Comparison of ENCODE assay signal across 8 mouse cellular contexts in genomic region chr17:36892362-36892761, GRCm38 (mm10). TPM values are rescaled to one million over a fixed set of nuclear protein-coding genes. Genes with fewer than 3 reads are reported as not detected.
DNase-seq lines count a peak whose midpoint lies in the region; ATAC-seq and TF ChIP-seq lines count a peak whose summit lies in the region.

No protein-coding gene starts in this region.

- 3% methylated on average over 2 of the region's 2 CpGs for WGBS in cerebellum, adult 2 months
- 9% methylated on average over 2 of the region's 2 CpGs for WGBS in embryonic facial prominence, embryonic 11.5 days
- WGBS in small intestine, adult 2 months = under 1% methylated on average over 2 of the region's 2 CpGs

- H3K4me2 ChIP-seq in embryonic facial prominence, embryonic 11.5 days (ENCODE audit: low read depth, low read length) = no peak overlapping the region

- H3K27me3 ChIP-seq in cerebellum, adult 2 months (ENCODE audit: control insufficient read depth, insufficient read depth, low read length) = no peaks in the 10 kb centered on the region
- no peaks in the 10 kb centered on the region for H3K27me3 ChIP-seq in embryonic facial prominence, embryonic 11.5 days (ENCODE audit: control insufficient read depth, insufficient read depth, low read length)
- H3K27me3 ChIP-seq in small intestine, adult 2 months (ENCODE audit: control insufficient read depth, insufficient read depth, low read length) = no peaks in the 10 kb centered on the region

- TF ChIP-seq POLR2A in cerebellum, adult 2 months (IDR thresholded peaks at IDR 0.05; ENCODE audit: borderline replicate concordance, insufficient read depth, low read length) = no peak
- no peak for TF ChIP-seq POLR2A in small intestine, adult 2 months (IDR thresholded peaks at IDR 0.05; ENCODE audit: low read depth, low read length)

- no peaks in the 10 kb centered on the region for H3K36me3 ChIP-seq in embryonic facial prominence, embryonic 11.5 days (replicated peaks; ENCODE audit: control insufficient read depth, insufficient read depth, low read depth, low read length)
- no peaks in the 10 kb centered on the region for H3K36me3 ChIP-seq in small intestine, adult 2 months (ENCODE audit: control insufficient read depth, insufficient read depth, low read length)

- no peak overlapping the region for H3K27ac ChIP-seq in cerebellum, adult 2 months (ENCODE audit: insufficient read depth, low read length)
- H3K27ac ChIP-seq in embryonic facial prominence, embryonic 11.5 days (replicated peaks; ENCODE audit: low read depth, low read length) = no peak overlapping the region
- peak overlapping the region; percentile 15; the same call in 1 of the 2 replicates for H3K27ac ChIP-seq in small intestine, adult 2 months (ENCODE audit: insufficient read depth, low read depth, low read length)

- H3K9me3 ChIP-seq in embryonic facial prominence, embryonic 11.5 days (replicated peaks; ENCODE audit: control insufficient read depth, low read length) = no peaks in the 10 kb centered on the region

- no peak for ATAC-seq in cerebellum, adult (ENCODE audit: insufficient number of reproducible peaks, low FRiP score, low TSS enrichment)
- ATAC-seq in embryonic facial prominence, embryonic 11.5 days (replicated peaks; ENCODE audit: insufficient number of reproducible peaks, low FRiP score, low TSS enrichment, low read depth) = no peak
- ATAC-seq in megakaryocyte progenitor cell, adult 5-6 weeks (replicated peaks; ENCODE audit: poor library complexity) = peak; percentile 95

- peak; percentile 63; the same call in 1 of the 2 replicates for TF ChIP-seq CTCF in cerebellum, adult 2 months (IDR thresholded peaks at IDR 0.05; ENCODE audit: borderline replicate concordance, insufficient read depth, low read depth, low read length)
- TF ChIP-seq CTCF in small intestine, adult 2 months (IDR thresholded peaks at IDR 0.05; ENCODE audit: extremely low read depth, insufficient read length, insufficient replicate concordance, low read depth, low read length) = peak; percentile 26; the same call in 1 of the 2 replicates

- peak; percentile 23 to 25 for DNase-seq in cerebellum, adult 2 months
- DNase-seq in urinary bladder, postnatal 14 days (ENCODE audit: low spot score) = peak; percentile 29
- DNase-seq in urinary bladder, adult 18-20 months (ENCODE audit: low spot score in 2 of 2) = no peak
- peak; percentile 51 for DNase-seq in embryonic facial prominence, embryonic 11.5 days (ENCODE audit: low spot score)
- DNase-seq in kidney, postnatal 4 days = peak; percentile 58 to 59

- H3K9ac ChIP-seq in embryonic facial prominence, embryonic 11.5 days (replicated peaks; ENCODE audit: low read length) = no peak overlapping the region

- no peak overlapping the region for H3K4me3 ChIP-seq in cerebellum, adult 2 months (replicated peaks; ENCODE audit: insufficient read depth, low read depth, low read length)
- no peak overlapping the region for H3K4me3 ChIP-seq in embryonic facial prominence, embryonic 11.5 days (ENCODE audit: low read depth, low read length)
- H3K4me3 ChIP-seq in small intestine, adult 2 months (ENCODE audit: low read depth, low read length) = no peak overlapping the region

- no peaks in the 10 kb centered on the region for H3K4me1 ChIP-seq in cerebellum, adult 2 months (ENCODE audit: control insufficient read depth, insufficient read depth, low read length)
- no peaks in the 10 kb centered on the region for H3K4me1 ChIP-seq in embryonic facial prominence, embryonic 11.5 days (ENCODE audit: control insufficient read depth, insufficient read depth, low read length)
- H3K4me1 ChIP-seq in small intestine, adult 2 months (ENCODE audit: control insufficient read depth, insufficient read depth, insufficient read length, low read length) = peaks cover 17% of the 10 kb centered on the region; the same call in 1 of the 2 replicates

RNA-seq across cellular contexts. Expression of gene Trim40, which starts 2.4 kb away (rescaled TPM):
- polyA plus RNA-seq in cerebellum, adult 2 months (2012; rRNA removed) = 0.07 TPM in 1 of 2 replicates, not detected in the other
- not detected in 2 replicates for polyA plus RNA-seq in embryonic facial prominence, embryonic 11.5 days (2014; fragmentation: Nextera tagmentation; extraction: Ambion mirVana)
- total RNA-seq in megakaryocyte progenitor cell, adult 5-6 weeks (2015) = not detected in 2 replicates
- total RNA-seq in megakaryocyte progenitor cell, adult 5-6 weeks (2017) = not detected in 2 replicates
- 23.2 and 42.3 TPM in 2 replicates for polyA plus RNA-seq in small intestine, adult 2 months (2012; rRNA removed)

RNA-seq across cellular contexts. Expression of gene Trim31, which starts 5.6 kb away (rescaled TPM):
- polyA plus RNA-seq in cerebellum, adult 2 months (2012; rRNA removed) = not detected in 2 replicates
- polyA plus RNA-seq in embryonic facial prominence, embryonic 11.5 days (2014; fragmentation: Nextera tagmentation; extraction: Ambion mirVana) = not detected in 2 replicates
- total RNA-seq in megakaryocyte progenitor cell, adult 5-6 weeks (2015) = not detected in 2 replicates
- total RNA-seq in megakaryocyte progenitor cell, adult 5-6 weeks (2017) = not detected in 2 replicates
- 31.8 and 57.0 TPM in 2 replicates for polyA plus RNA-seq in small intestine, adult 2 months (2012; rRNA removed)

RNA-seq across cellular contexts. Expression of gene Trim10, which starts 23.0 kb away (rescaled TPM):
- polyA plus RNA-seq in cerebellum, adult 2 months (2012; rRNA removed) = 0.06 and 0.13 TPM in 2 replicates
- 5.9 and 7.4 TPM in 2 replicates for polyA plus RNA-seq in embryonic facial prominence, embryonic 11.5 days (2014; fragmentation: Nextera tagmentation; extraction: Ambion mirVana)
- 0.24 and 1.8 TPM in 2 replicates for total RNA-seq in megakaryocyte progenitor cell, adult 5-6 weeks (2015)
- 1.1 and 2.3 TPM in 2 replicates for total RNA-seq in megakaryocyte progenitor cell, adult 5-6 weeks (2017)
- 0.09 TPM in 1 of 2 replicates, not detected in the other for polyA plus RNA-seq in small intestine, adult 2 months (2012; rRNA removed)

RNA-seq across cellular contexts. Expression of gene Trim15, which starts 25.4 kb away (rescaled TPM):
- polyA plus RNA-seq in cerebellum, adult 2 months (2012; rRNA removed) = 0.14 and 0.15 TPM in 2 replicates
- polyA plus RNA-seq in embryonic facial prominence, embryonic 11.5 days (2014; fragmentation: Nextera tagmentation; extraction: Ambion mirVana) = 0.25 and 0.39 TPM in 2 replicates
- total RNA-seq in megakaryocyte progenitor cell, adult 5-6 weeks (2015) = not detected in 2 replicates
- not detected in 2 replicates for total RNA-seq in megakaryocyte progenitor cell, adult 5-6 weeks (2017)
- 25.0 and 39.3 TPM in 2 replicates for polyA plus RNA-seq in small intestine, adult 2 months (2012; rRNA removed)

RNA-seq across cellular contexts. Expression of gene Rnf39, which starts 50.4 kb away (rescaled TPM):
- 5.6 and 6.5 TPM in 2 replicates for polyA plus RNA-seq in cerebellum, adult 2 months (2012; rRNA removed)
- 0.13 TPM in 1 of 2 replicates, not detected in the other for polyA plus RNA-seq in embryonic facial prominence, embryonic 11.5 days (2014; fragmentation: Nextera tagmentation; extraction: Ambion mirVana)
- not detected in 2 replicates for total RNA-seq in megakaryocyte progenitor cell, adult 5-6 weeks (2015)
- not detected in 2 replicates for total RNA-seq in megakaryocyte progenitor cell, adult 5-6 weeks (2017)
- polyA plus RNA-seq in small intestine, adult 2 months (2012; rRNA removed) = 3.6 and 16.0 TPM in 2 replicates

Comparison
In these comparisons a context has a peak if more than half of its experiments do, and no peak if none do; other contexts are left out.
1. DNase-seq: peak in cerebellum, adult 2 months (2 of 2), urinary bladder, postnatal 14 days (single experiment), embryonic facial prominence, embryonic 11.5 days (single experiment) and kidney, postnatal 4 days (2 of 2); none in urinary bladder, adult 18-20 months (0 of 2).
2. RNA of gene Trim40, which starts 2.4 kb away (polyA plus RNA-seq): 23.2 to 42.3 TPM in small intestine, adult 2 months; 0.07 TPM in cerebellum, adult 2 months and not detected in embryonic facial prominence, embryonic 11.5 days; every median in the first group is over 10 times any median in the second.
3. RNA of gene Trim31, which starts 5.6 kb away (polyA plus RNA-seq): 31.8 to 57.0 TPM in small intestine, adult 2 months; not detected in cerebellum, adult 2 months and not detected in embryonic facial prominence, embryonic 11.5 days; every median in the first group is over 10 times any median in the second.